Mouse (Mus musculus) MEL (cell line): ENCODE data around the gene Pkd2l1. TPM values are rescaled to one million over a fixed set of nuclear protein-coding genes. Genes with fewer than 3 reads are reported as not detected.

Experiments used
- DNase-seq: peaks from one replicate; pipeline ENCODE4 v3.0.0; 2011; ENCODE audit warnings: low read depth, low spot score
- H3K27ac ChIP-seq: 2 replicates; pipeline ENCODE4 v1.5.1; 2012; ENCODE audit warnings: low read depth, mild to moderate bottlenecking, control low read depth, low read length, moderate library complexity; ENCODE audit not compliant: control insufficient read depth
- H3K27me3 ChIP-seq, 2 experiments: fragments of 150-350 bp in 1 of 2; sonication (generic) in 1 of 2; 2 replicates each; pipeline ENCODE4 v1.6.1; 2012; ENCODE audit warnings: low read length in 2 of 2, mild to moderate bottlenecking in 2 of 2, improper control_type of control experiment in 1 of 2, moderate library complexity in 1 of 2; ENCODE audit not compliant: insufficient read depth in 2 of 2, control insufficient read depth in 1 of 2
- H3K36me3 ChIP-seq, 2 experiments: 2 replicates each; pipeline ENCODE4 v1.6.1; 2012 to 2014; ENCODE audit warnings: low read length in 2 of 2, improper control_type of control experiment in 1 of 2, inconsistent platforms in 1 of 2, mild to moderate bottlenecking in 1 of 2; ENCODE audit not compliant: insufficient read depth in 2 of 2, control insufficient read depth in 1 of 2
- H3K4me1 ChIP-seq, 2 experiments: fragments of 150-350 bp in 1 of 2; sonication (generic) in 1 of 2; 2 replicates each; pipeline ENCODE4 v1.6.1; 2012; ENCODE audit warnings: low read length in 2 of 2, improper control_type of control experiment in 1 of 2, mild to moderate bottlenecking in 1 of 2; ENCODE audit not compliant: insufficient read depth in 2 of 2, control insufficient read depth in 1 of 2
- H3K4me3 ChIP-seq, 2 experiments: fragments of 150-350 bp in 1 of 2; sonication (generic) in 1 of 2; 2 replicates each; pipeline ENCODE4 v1.5.1; 2012; ENCODE audit warnings: low read depth in 2 of 2, low read length in 2 of 2, mild to moderate bottlenecking in 2 of 2, moderate library complexity in 2 of 2, control low read depth in 1 of 2, improper control_type of control experiment in 1 of 2; ENCODE audit not compliant: control insufficient read depth in 1 of 2, insufficient read depth in 1 of 2
- H3K79me2 ChIP-seq: 2 replicates; pipeline ENCODE4 v1.6.1; 2012; ENCODE audit warnings: mild to moderate bottlenecking, low read length, moderate library complexity; ENCODE audit not compliant: control insufficient read depth, poor library complexity, insufficient read depth
- H3K9ac ChIP-seq: 2 replicates; pipeline ENCODE4 v1.6.1; 2012; ENCODE audit warnings: low read depth, mild to moderate bottlenecking, control low read depth, low read length, moderate library complexity; ENCODE audit not compliant: control insufficient read depth, poor library complexity, severe bottlenecking
- H3K9me3 ChIP-seq: fragments of 150-350 bp; sonication (generic); replicated peaks from 2 replicates; pipeline ENCODE4 v1.6.1; 2012; ENCODE audit warnings: mild to moderate bottlenecking, low read length, improper control_type of control experiment, moderate library complexity; ENCODE audit not compliant: insufficient read depth
- ELF1 ChIP-seq: IDR thresholded peaks from 2 replicates; pipeline ENCODE4 v1.6.1; 2014; ENCODE audit warnings: low read depth, mild to moderate bottlenecking, inconsistent platforms, low read length, improper control_type of control experiment, moderate library complexity
- GABPA ChIP-seq: IDR thresholded peaks from 2 replicates; pipeline ENCODE4 v1.6.1; 2012; ENCODE audit warnings: low read depth, mild to moderate bottlenecking, inconsistent platforms, low read length, improper control_type of control experiment, moderate library complexity
- GATA1 ChIP-seq: IDR thresholded peaks from 2 replicates; pipeline ENCODE4 v1.6.1; 2011; ENCODE audit warnings: low read depth, low read length, improper control_type of control experiment
- JUND ChIP-seq: IDR thresholded peaks from 2 replicates; pipeline ENCODE4 v1.6.1; 2011; ENCODE audit warnings: low read depth, mild to moderate bottlenecking, improper control_type of control experiment, low read length
- MAFK ChIP-seq: IDR thresholded peaks from 2 replicates; pipeline ENCODE4 v1.6.1; 2011; ENCODE audit warnings: low read depth, mild to moderate bottlenecking, low read length, improper control_type of control experiment, borderline replicate concordance
- MEF2A ChIP-seq: IDR thresholded peaks from 2 replicates; pipeline ENCODE4 v1.6.1; 2014; ENCODE audit warnings: low read depth, mild to moderate bottlenecking, inconsistent platforms, low read length, improper control_type of control experiment; ENCODE audit not compliant: poor library complexity, insufficient replicate concordance, severe bottlenecking; ENCODE audit errors: extremely low read depth
- NELFE ChIP-seq: IDR thresholded peaks from 2 replicates; pipeline ENCODE4 v1.6.1; 2011; ENCODE audit warnings: low read depth, low read length, improper control_type of control experiment
- NRF1 ChIP-seq: IDR thresholded peaks from 2 replicates; pipeline ENCODE4 v1.6.1; 2014; ENCODE audit warnings: low read depth, mild to moderate bottlenecking, inconsistent platforms, low read length, improper control_type of control experiment, moderate library complexity; ENCODE audit not compliant: poor library complexity, insufficient read depth, severe bottlenecking
- POLR2A ChIP-seq, 2 experiments: IDR thresholded peaks; 2 replicates each; pipeline ENCODE4 v1.6.1; 2011 to 2012; ENCODE audit warnings: low read length in 2 of 2, mild to moderate bottlenecking in 2 of 2, control low read depth in 1 of 2, improper control_type of control experiment in 1 of 2, low read depth in 1 of 2, moderate library complexity in 1 of 2; ENCODE audit not compliant: control insufficient read depth in 1 of 2, insufficient read depth in 1 of 2, poor library complexity in 1 of 2
- POLR2AphosphoS2 ChIP-seq: IDR thresholded peaks from 2 replicates; pipeline ENCODE4 v1.6.1; 2011; ENCODE audit warnings: low read length, improper control_type of control experiment
- POLR2AphosphoS5 ChIP-seq: IDR thresholded peaks from 2 replicates; pipeline ENCODE4 v1.6.1; 2012; ENCODE audit warnings: low read depth, borderline replicate concordance, mild to moderate bottlenecking, inconsistent platforms, low read length, moderate library complexity, mixed read lengths
- RAD21 ChIP-seq: IDR thresholded peaks from 2 replicates; pipeline ENCODE4 v1.6.1; 2011; ENCODE audit warnings: mild to moderate bottlenecking, low read depth, low read length, improper control_type of control experiment
- TAL1 ChIP-seq: IDR thresholded peaks from 2 replicates; pipeline ENCODE4 v1.6.1; 2012; ENCODE audit warnings: mild to moderate bottlenecking, inconsistent platforms, low read length, moderate library complexity, mixed read lengths
- TBP ChIP-seq: IDR thresholded peaks from 2 replicates; pipeline ENCODE4 v1.8.0; 2011; ENCODE audit warnings: low read depth, low read length, improper control_type of control experiment
- UBTF ChIP-seq: IDR thresholded peaks from 2 replicates; pipeline ENCODE4 v1.6.1; 2012; ENCODE audit warnings: low read depth, mild to moderate bottlenecking, inconsistent platforms, low read length, improper control_type of control experiment, moderate library complexity, borderline replicate concordance; ENCODE audit not compliant: insufficient read depth
- USF1 ChIP-seq: IDR thresholded peaks from 2 replicates; pipeline ENCODE4 v1.6.1; 2014; ENCODE audit warnings: low read depth, mild to moderate bottlenecking, inconsistent platforms, low read length, improper control_type of control experiment, moderate library complexity
- ZC3H11A ChIP-seq: IDR thresholded peaks from 2 replicates; pipeline ENCODE4 v1.6.1; 2012; ENCODE audit warnings: low read depth, mild to moderate bottlenecking, inconsistent platforms, low read length, improper control_type of control experiment
- ZKSCAN1 ChIP-seq: IDR thresholded peaks from 2 replicates; pipeline ENCODE4 v1.6.1; 2012; ENCODE audit warnings: low read depth, mild to moderate bottlenecking, inconsistent platforms, low read length, improper control_type of control experiment, moderate library complexity
- ZMIZ1 ChIP-seq: IDR thresholded peaks from 2 replicates; pipeline ENCODE4 v1.6.1; 2012; ENCODE audit warnings: low read depth, mild to moderate bottlenecking, inconsistent platforms, low read length, improper control_type of control experiment, moderate library complexity
- polyA plus RNA-seq, 2 experiments: library from polyadenylated mRNA; stranded (reverse) in 1 of 2; unstranded in 1 of 2; fragments of >175 nt in 1 of 2; fragments of >200 nt in 1 of 2; gene quantifications; 2 replicates each; pipeline versions ENCODE4 v1.2.1 to v1.2.4; 2012; ENCODE audit warnings: low replicate concordance in 2 of 2, low read depth in 1 of 2; ENCODE audit not compliant: insufficient read length in 2 of 2, insufficient read depth in 1 of 2, missing spikeins in 1 of 2
- total RNA-seq: library from RNA; depleted of rRNA; stranded (reverse); fragments of 300-350 nt; gene quantifications from 2 replicates; pipeline ENCODE4 v1.2.3, GENCODE M21; 2012

Pkd2l1 gene
- total and polyA plus RNA-seq, 3 experiments = not detected

DNA sequence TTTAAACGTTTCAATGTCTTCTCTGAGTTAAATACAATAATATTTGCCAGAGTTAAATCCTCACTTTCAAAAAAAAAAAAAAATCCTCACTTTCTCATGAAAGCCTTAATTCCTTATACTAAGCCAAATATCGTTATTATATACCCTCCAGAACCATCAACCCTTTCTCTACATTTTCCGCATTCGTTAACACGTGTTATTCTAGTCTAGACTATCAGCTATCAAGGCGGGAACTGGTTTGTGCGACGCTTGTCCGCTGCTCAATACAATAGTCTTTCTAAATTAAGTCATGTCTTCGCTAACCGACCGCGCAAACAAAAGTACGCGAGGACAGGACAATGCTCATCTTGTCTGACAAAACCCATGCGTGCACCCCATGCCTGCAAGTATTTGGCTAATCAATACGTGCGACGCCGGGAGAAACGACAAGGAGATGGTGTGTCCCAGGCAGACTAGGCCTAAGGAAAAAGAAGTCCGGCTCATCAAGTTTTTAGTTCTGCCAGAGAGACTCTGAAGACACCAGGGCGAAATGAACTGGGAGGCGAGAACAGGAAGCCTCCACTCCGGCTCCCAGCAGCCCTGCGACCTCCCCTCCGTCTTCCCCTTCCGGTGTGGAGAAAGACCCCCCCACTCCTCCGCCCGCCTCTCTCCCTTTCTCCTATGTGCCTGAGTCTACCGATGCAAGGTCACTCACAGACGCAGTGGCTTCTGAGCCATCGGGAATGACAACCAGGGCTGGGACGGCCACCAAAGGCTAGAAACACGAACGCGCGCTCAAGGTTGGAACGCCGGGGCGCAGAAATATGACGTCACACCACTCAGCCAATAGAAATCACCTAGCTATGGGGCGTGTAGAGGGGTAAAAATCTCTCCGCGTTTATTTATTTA lies 56.9 kb downstream of the Pkd2l1 start, which contains the start of gene Cwf19l1 (continued):
- TF ChIP-seq ZKSCAN1 (no peak), USF1 (no peak), MAFK (no peak), ELF1 (peak; percentile 83), POLR2AphosphoS2 (no peak; the same call in 1 of the 2 replicates), GABPA (no peak), NRF1 (no peak), POLR2A (IDR thresholded peaks at IDR 0.05; ENCODE audit: control insufficient read depth in 1 of 2, insufficient read depth in 1 of 2, low read depth in 1 of 2, low read length in 2 of 2, poor library complexity in 1 of 2) (peak; percentile 81 to 95), POLR2AphosphoS5 (no peak), RAD21 (no peak), UBTF (no peak)

- no peak for TF ChIP-seq NRF1
- no peak for TF ChIP-seq JUND
- TF ChIP-seq TAL1 = peak; percentile 80
- TF ChIP-seq ZC3H11A = no peak
- TF ChIP-seq GATA1 = peak; percentile 40
- peaks cover 23 to 31% of the 10 kb centered on the region in 2 experiments for H3K36me3 ChIP-seq
- peaks cover 0 to 18% of the 10 kb centered on the region in 2 experiments; a peak in 2 of 4 replicates for H3K4me1 ChIP-seq
- no peaks in the 10 kb centered on the region for H3K9me3 ChIP-seq
- peak; percentile 30 for DNase-seq
- no peaks in the 10 kb centered on the region for H3K27me3 ChIP-seq
- no peak overlapping the region for H3K27ac ChIP-seq
- peaks cover 19% of the 10 kb centered on the region for H3K79me2 ChIP-seq
- H3K4me3 ChIP-seq = no peak overlapping the region
- no peak overlapping the region for H3K9ac ChIP-seq
These were observed 59.3 kb downstream of the Pkd2l1 start for GRCm38 (mm10) chr19:44132917-44133316.

DNA sequence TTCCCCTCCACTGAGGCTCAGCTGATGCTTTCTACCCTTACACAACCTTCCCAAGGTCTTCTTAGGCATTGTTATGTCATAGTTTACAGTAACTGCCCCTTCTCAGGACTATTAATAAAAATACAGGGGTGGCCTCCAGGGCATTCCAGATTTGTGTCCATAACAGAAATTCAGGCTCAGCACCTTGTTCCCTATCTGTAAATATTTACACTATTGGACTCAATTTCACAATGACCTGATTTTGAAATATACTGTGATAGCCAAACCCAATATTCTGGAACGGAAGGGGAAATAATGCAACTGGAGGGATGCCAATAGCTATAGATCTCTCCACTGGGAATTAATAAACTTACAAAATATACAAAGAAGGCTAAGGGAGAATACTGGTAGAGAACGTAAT lies 63.7 kb downstream of the Pkd2l1 start:
- Histone ChIP-seq H3K27me3 (no peaks in the 10 kb centered on the region), H3K9ac (no peak overlapping the region), H3K4me3 (no peak overlapping the region), H3K9me3 (no peaks in the 10 kb centered on the region), H3K27ac (no peak overlapping the region), H3K36me3 (peaks cover 9 to 58% of the 10 kb centered on the region in 2 experiments), H3K4me1 (peaks cover 0 to 4% of the 10 kb centered on the region in 2 experiments; a peak in 1 of 4 replicates), H3K79me2 (peaks cover 4% of the 10 kb centered on the region; the same call in 1 of the 2 replicates)
- no peak for DNase-seq
- no peak for TF ChIP-seq MEF2A
- no peak for TF ChIP-seq TBP
- no peak for TF ChIP-seq NELFE
- no peak for TF ChIP-seq ZMIZ1
- TF ChIP-seq ZC3H11A = no peak
